Mouse (Mus musculus) hindbrain, postnatal 0 days (tissue): ENCODE data around the gene Gorasp1. TPM values are rescaled to one million over a fixed set of nuclear protein-coding genes. Genes with fewer than 3 reads are reported as not detected.

Experiments
- ATAC-seq: fragments of 200-750 bp; cut with Nextera tagmentation; 2 replicates; pipeline ENCODE4 v1.8.0; 2017; ENCODE audit warnings: mild to moderate bottlenecking, moderate TSS enrichment, moderate library complexity
- DNase-seq: peaks from one replicate; pipeline ENCODE4 v3.0.0-alpha.2; 2015; ENCODE audit warnings: low spot score
- H3K27ac ChIP-seq: fragments of 300-500 bp; sonication (generic); 2 replicates; pipeline ENCODE4 v1.5.1; 2014; ENCODE audit warnings: mild to moderate bottlenecking
- H3K27me3 ChIP-seq: fragments of 300-500 bp; sonication (generic); 2 replicates; pipeline ENCODE4 v1.6.1; 2014; ENCODE audit warnings: low read length, mixed read lengths; ENCODE audit not compliant: insufficient read depth
- H3K36me3 ChIP-seq: fragments of 300-500 bp; sonication (generic); 2 replicates; pipeline ENCODE4 v1.6.1; 2014; ENCODE audit warnings: low read length, mixed read lengths; ENCODE audit not compliant: insufficient read depth
- H3K4me1 ChIP-seq: fragments of 300-500 bp; sonication (generic); 2 replicates; pipeline ENCODE4 v1.6.1; 2014; ENCODE audit warnings: antibody characterized with exemption, low read length, mixed read lengths; ENCODE audit not compliant: insufficient read depth
- H3K4me2 ChIP-seq: fragments of 300-500 bp; sonication (generic); 2 replicates; pipeline ENCODE4 v1.6.1; 2014; ENCODE audit warnings: low read depth, mild to moderate bottlenecking, low read length, moderate library complexity, mixed read lengths
- H3K4me3 ChIP-seq: fragments of 300-500 bp; sonication (generic); 2 replicates; pipeline ENCODE4 v1.5.1; 2014; ENCODE audit warnings: low read length
- H3K9ac ChIP-seq: fragments of 300-500 bp; sonication (generic); replicated peaks from 2 replicates; pipeline ENCODE4 v1.6.1; 2014; ENCODE audit warnings: mild to moderate bottlenecking, low read length, moderate library complexity, mixed read lengths
- H3K9me3 ChIP-seq: fragments of 300-500 bp; sonication (generic); 2 replicates; pipeline ENCODE4 v1.6.1; 2016; ENCODE audit warnings: low read length, mixed read lengths
- CTCF ChIP-seq: IDR thresholded peaks from 2 replicates; pipeline ENCODE4 v1.5.1; 2016; ENCODE audit warnings: antibody characterized with exemption, control low read depth, low read depth
- WGBS: fragments of 180-500 bp; shearing (Covaris S2); extraction: QIAGEN DNeasy Blood & Tissue Kit; methylation state at CpG from one replicate; pipeline ENCODE4 v1.1.7; 2014; 5-methylcytosine and 5-hydroxymethylcytosine counted together
- polyA plus RNA-seq: library from polyadenylated mRNA; unstranded; fragments of >200 nt; fragmentation: Nextera tagmentation; extraction: Ambion mirVana; gene quantifications from 2 replicates; pipeline ENCODE4 v1.2.1, GENCODE M21; 2015
- total RNA-seq: library from RNA; depleted of rRNA; stranded (reverse); fragments of >200 nt; gene quantifications from 2 replicates; pipeline ENCODE4 v1.2.3, GENCODE M21; 2014

Gorasp1 gene
- total and polyA plus RNA-seq, 2 experiments from 2014 or later, result 21.1 to 28.1 TPM

DNA sequence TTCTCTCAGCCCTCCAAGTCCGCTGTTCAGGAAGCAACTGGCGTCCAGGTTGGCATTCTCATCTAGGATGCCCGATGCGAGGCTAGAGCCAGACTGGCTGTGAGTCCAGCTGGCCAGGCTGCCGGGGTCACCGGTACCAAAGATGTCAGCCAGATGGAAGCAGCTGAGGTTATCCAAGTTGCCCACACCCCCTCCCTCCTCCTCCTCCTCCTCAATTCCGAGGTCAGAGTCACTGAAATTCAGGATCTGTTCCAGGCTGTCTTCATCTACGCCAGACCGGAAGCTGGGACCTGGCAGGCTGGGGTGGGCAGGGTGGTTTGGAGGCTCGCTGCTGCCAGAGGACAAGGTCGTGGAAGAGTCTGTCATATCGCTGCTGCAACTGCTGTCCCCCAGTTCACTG is 35.2 kb upstream of the Gorasp1 start:
- no peaks in the 10 kb centered on the region for H3K9me3 ChIP-seq
- H3K4me2 ChIP-seq, result peak overlapping the region; percentile 23; the same call in 1 of the 2 replicates
- H3K27ac ChIP-seq, result peak overlapping the region; percentile 45; the same call in 1 of the 2 replicates
- H3K9ac ChIP-seq, result no peak overlapping the region
- peak; percentile 19; the same call in 1 of the 2 replicates for ATAC-seq
- DNase-seq, result peak; percentile 53
- no peaks in the 10 kb centered on the region for H3K27me3 ChIP-seq
- WGBS, result 51% methylated on average over 12 of the region's 12 CpGs
- 0 out of 2 replicates have a peak, but pooled peaks cover 5% of the 10 kb centered on the region for H3K36me3 ChIP-seq
- TF ChIP-seq CTCF, result no peak
- H3K4me1 ChIP-seq, result peaks cover 18% of the 10 kb centered on the region; the same call in 1 of the 2 replicates
- no peak overlapping the region for H3K4me3 ChIP-seq

DNA sequence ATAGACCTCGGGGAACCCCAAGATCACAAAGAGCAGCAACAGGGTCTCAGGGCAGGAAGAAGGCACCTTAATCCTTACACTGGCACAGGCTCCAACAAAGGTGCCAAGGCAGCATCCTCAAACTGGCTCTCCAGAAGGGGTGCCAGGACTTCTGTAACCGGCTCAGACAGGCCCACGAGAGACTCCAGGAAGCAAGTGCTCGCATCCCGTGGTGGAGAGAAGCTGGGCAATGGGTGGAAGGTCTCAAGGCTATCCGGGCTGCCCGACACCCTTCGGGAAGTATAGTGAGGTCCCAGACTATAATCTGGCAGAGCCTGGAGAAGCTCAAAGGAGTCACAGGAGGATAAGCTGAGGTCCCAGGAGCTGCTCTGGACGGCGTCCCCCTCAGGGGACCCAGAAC is 34.8 kb upstream of the Gorasp1 start:
- Histone ChIP-seq H3K36me3 (0 out of 2 replicates have a peak, but pooled peaks cover 5% of the 10 kb centered on the region), H3K4me1 (peaks cover 18% of the 10 kb centered on the region; the same call in 1 of the 2 replicates), H3K4me3 (no peak overlapping the region), H3K9me3 (no peaks in the 10 kb centered on the region), H3K9ac (no peak overlapping the region), H3K4me2 (peak overlapping the region; percentile 23; the same call in 1 of the 2 replicates), H3K27ac (0 out of 2 replicates have a peak overlapping the region, but pooled peaks have one; percentile 26), H3K27me3 (no peaks in the 10 kb centered on the region)
- ATAC-seq, result no peak
- WGBS, result 63% methylated on average over 10 of the region's 10 CpGs
- TF ChIP-seq CTCF, result no peak
- no peak for DNase-seq

- ATAC-seq (peak; percentile 70), DNase-seq (peak; percentile 89)
- H3K9me3 ChIP-seq, result no peaks in the 10 kb centered on the region
- H3K27me3 ChIP-seq, result no peaks in the 10 kb centered on the region
- H3K4me3 ChIP-seq, result no peak overlapping the region
- WGBS, result 51% methylated on average over 7 of the region's 7 CpGs
- 0 out of 2 replicates have a peak, but pooled peaks cover 5% of the 10 kb centered on the region for H3K36me3 ChIP-seq
- H3K27ac ChIP-seq, result peak overlapping the region; percentile 69; the same call in 1 of the 2 replicates
- TF ChIP-seq CTCF, result peak; percentile 4; the same call in 1 of the 2 replicates
- H3K4me2 ChIP-seq, result no peak overlapping the region
- peak overlapping the region; percentile 26; the same call in 1 of the 2 replicates for H3K9ac ChIP-seq
- H3K4me1 ChIP-seq, result peaks cover 18% of the 10 kb centered on the region; the same call in 1 of the 2 replicates
Measured at GRCm38 (mm10) chr9:119970763-119971656, 33.6 kb upstream of the Gorasp1 start.

- Histone ChIP-seq H3K9me3 (no peaks in the 10 kb centered on the region), H3K27me3 (no peaks in the 10 kb centered on the region), H3K4me1 (peaks cover 18% of the 10 kb centered on the region; the same call in 1 of the 2 replicates), H3K27ac (peak overlapping the region; percentile 69; the same call in 1 of the 2 replicates), H3K4me3 (no peak overlapping the region), H3K4me2 (no peak overlapping the region), H3K9ac (no peak overlapping the region), H3K36me3 (0 out of 2 replicates have a peak, but pooled peaks cover 5% of the 10 kb centered on the region)
- peak; percentile 65 for TF ChIP-seq CTCF
- WGBS, result 27% methylated on average over 6 of the region's 6 CpGs
- DNase-seq, result peak; percentile 35
- ATAC-seq, result peak; percentile 22; the same call in 1 of the 2 replicates
Measured at GRCm38 (mm10) chr9:119970221-119970620, 32.9 kb upstream of the Gorasp1 start.

DNA sequence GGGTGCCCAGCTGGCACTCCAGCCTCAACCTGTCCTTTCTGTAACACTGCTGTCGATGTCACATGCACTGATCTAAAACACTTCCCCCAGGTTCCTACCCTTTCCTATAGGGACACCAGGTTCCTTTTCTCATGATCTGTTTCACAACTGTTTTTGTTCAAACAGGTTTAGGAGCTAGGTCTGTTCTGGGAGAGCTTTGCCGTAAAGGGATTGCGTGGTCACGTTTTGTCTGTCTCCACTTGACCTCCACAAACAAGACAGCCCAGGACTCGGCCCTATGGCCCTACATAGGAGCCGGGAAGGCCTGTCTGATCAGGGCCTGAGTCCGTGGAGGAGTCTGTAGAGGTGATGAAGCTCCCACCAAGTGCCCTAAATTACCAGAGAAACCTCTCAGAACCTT is 32.4 kb upstream of the Gorasp1 start:
- H3K4me2 ChIP-seq, result no peak overlapping the region
- 0 out of 2 replicates have a peak, but pooled peaks cover 5% of the 10 kb centered on the region for H3K36me3 ChIP-seq
- no peak for TF ChIP-seq CTCF
- 82% methylated on average over 7 of the region's 7 CpGs for WGBS
- no peak overlapping the region for H3K4me3 ChIP-seq
- H3K9me3 ChIP-seq, result no peaks in the 10 kb centered on the region
- H3K9ac ChIP-seq, result no peak overlapping the region
- H3K27ac ChIP-seq, result peak overlapping the region; percentile 69; the same call in 1 of the 2 replicates
- peaks cover 18% of the 10 kb centered on the region; the same call in 1 of the 2 replicates for H3K4me1 ChIP-seq
- no peak for ATAC-seq
- H3K27me3 ChIP-seq, result no peaks in the 10 kb centered on the region
- DNase-seq, result no peak

DNA sequence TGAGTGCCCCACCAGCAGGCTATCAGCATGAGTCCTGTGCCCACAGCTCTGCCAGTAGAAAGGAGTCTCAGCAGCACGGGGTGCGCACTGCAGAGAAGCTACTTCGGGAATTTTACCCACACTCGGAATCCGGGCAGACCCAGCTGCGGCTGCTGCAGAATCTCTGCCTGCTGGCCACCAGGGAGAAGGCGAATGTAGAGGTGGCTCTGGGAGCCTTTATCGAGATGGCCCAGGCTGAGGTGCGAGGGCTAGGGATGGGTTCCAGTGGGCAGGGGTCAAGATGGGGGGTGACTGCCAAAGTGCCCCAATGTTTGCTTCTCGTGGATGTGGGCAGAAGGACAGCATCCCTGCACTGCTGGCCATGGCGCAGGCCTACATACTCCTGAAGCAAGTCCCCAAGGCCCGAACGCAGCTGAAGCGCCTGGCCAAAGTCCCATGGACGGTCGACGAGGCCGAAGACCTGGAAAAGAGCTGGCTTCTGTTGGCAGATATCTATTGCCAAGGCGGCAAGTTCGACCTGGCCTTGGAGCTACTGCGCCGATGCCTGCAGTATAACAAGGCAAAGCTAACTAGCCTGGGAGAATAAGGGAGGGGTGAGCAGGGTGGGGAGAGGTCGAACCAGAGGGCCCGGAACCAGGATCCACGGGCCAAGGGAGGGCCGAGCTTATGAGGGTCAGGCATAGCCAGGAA is 29.0 kb upstream of the Gorasp1 start:
- DNase-seq (no peak), ATAC-seq (no peak)
- Histone ChIP-seq H3K4me2 (no peak overlapping the region), H3K4me1 (peaks cover 17% of the 10 kb centered on the region; the same call in 1 of the 2 replicates), H3K9ac (no peak overlapping the region), H3K27ac (no peak overlapping the region), H3K36me3 (no peaks in the 10 kb centered on the region), H3K9me3 (no peaks in the 10 kb centered on the region), H3K27me3 (no peaks in the 10 kb centered on the region), H3K4me3 (no peak overlapping the region)
- no peak for TF ChIP-seq CTCF
- 82% methylated on average over 26 of the region's 26 CpGs for WGBS
